Mouse (Mus musculus): ENCODE measurements around the gene Sytl1.

Gene Sytl1

GRCm38 (mm10) chr4:133243538-133243937 is 19.4 kb downstream of the Sytl1 start:
- DNase-seq, result no peak

- DNase-seq, result no peak
Observed at GRCm38 (mm10) chr4:133242710-133243109, 20.2 kb downstream of the Sytl1 start.

- DNase-seq, result no peak
Observed at GRCm38 (mm10) chr4:133241910-133242309, 21.0 kb downstream of the Sytl1 start.

- DNase-seq, result peak; percentile 79
Observed at GRCm38 (mm10) chr4:133240934-133241908, 21.7 kb downstream of the Sytl1 start.

GRCm38 (mm10) chr4:133240490-133240921 is 22.4 kb downstream of the Sytl1 start, which contains the start of gene Map3k6:
Gene Map3k6, plus strand, starts transcription at chr4:133240818.
- DNase-seq, result peak; percentile 89

GRCm38 (mm10) chr4:133237911-133238310 is 25.0 kb downstream of the Sytl1 start:
- no peak for DNase-seq

GRCm38 (mm10) chr4:133235415-133235814 is 27.5 kb downstream of the Sytl1 start:
- no peak for DNase-seq

GRCm38 (mm10) chr4:133234771-133235170 is 28.1 kb downstream of the Sytl1 start:
- DNase-seq, result no peak

GRCm38 (mm10) chr4:133233285-133233976 is 29.5 kb downstream of the Sytl1 start:
- DNase-seq, result peak; percentile 52

- DNase-seq, result no peak
Observed at GRCm38 (mm10) chr4:133229582-133229981, 33.3 kb downstream of the Sytl1 start.

- DNase-seq, result peak; percentile 41
Observed at GRCm38 (mm10) chr4:133227636-133228035, 35.3 kb downstream of the Sytl1 start.

GRCm38 (mm10) chr4:133226073-133226472 is 36.8 kb downstream of the Sytl1 start:
- DNase-seq, result no peak

- no peak for DNase-seq
Observed at GRCm38 (mm10) chr4:133223875-133224274, 39.0 kb downstream of the Sytl1 start.

- DNase-seq, result no peak
Observed at GRCm38 (mm10) chr4:133221701-133222100, 41.2 kb downstream of the Sytl1 start.

- DNase-seq, result peak; percentile 61
Observed at GRCm38 (mm10) chr4:133220656-133221055, 42.3 kb downstream of the Sytl1 start.

- no peak for DNase-seq
Observed at GRCm38 (mm10) chr4:133218745-133219144, 44.2 kb downstream of the Sytl1 start.

GRCm38 (mm10) chr4:133217641-133218040 is 45.3 kb downstream of the Sytl1 start:
- peak; percentile 71 for DNase-seq

- no peak for DNase-seq
Observed at GRCm38 (mm10) chr4:133213661-133214060, 49.3 kb downstream of the Sytl1 start.

- peak; percentile 40 for DNase-seq
Observed at GRCm38 (mm10) chr4:133213268-133213590, 49.7 kb downstream of the Sytl1 start.

- DNase-seq, result peak; percentile 74
Observed at GRCm38 (mm10) chr4:133212562-133213267, 50.2 kb downstream of the Sytl1 start.

- no peak for DNase-seq
Observed at GRCm38 (mm10) chr4:133211751-133212561, 51.0 kb downstream of the Sytl1 start, which contains the start of the genes Cd164l2 and Gpr3. Gene Cd164l2, plus strand, starts transcription at chr4:133212131. Gene Gpr3, minus strand, starts transcription at chr4:133212536.

- DNase-seq, result no peak
Observed at GRCm38 (mm10) chr4:133210788-133211390, 52.0 kb downstream of the Sytl1 start.

Data from kidney, adult 11 months (tissue).